Mouse (Mus musculus) erythroblast, embryonic 14.5 days (primary cell): Measurements from ENCODE around the gene Insyn1.

ENCODE experiments used
- GATA1 ChIP-seq: IDR thresholded peaks from 2 replicates; pipeline ENCODE4 v1.6.1; 2012; ENCODE audit warnings: low read length, inconsistent platforms, mixed read lengths
- TAL1 ChIP-seq: IDR thresholded peaks from 3 replicates; pipeline ENCODE4 v1.6.1; 2012; ENCODE audit warnings: low read length, inconsistent platforms, mixed read lengths

DNA sequence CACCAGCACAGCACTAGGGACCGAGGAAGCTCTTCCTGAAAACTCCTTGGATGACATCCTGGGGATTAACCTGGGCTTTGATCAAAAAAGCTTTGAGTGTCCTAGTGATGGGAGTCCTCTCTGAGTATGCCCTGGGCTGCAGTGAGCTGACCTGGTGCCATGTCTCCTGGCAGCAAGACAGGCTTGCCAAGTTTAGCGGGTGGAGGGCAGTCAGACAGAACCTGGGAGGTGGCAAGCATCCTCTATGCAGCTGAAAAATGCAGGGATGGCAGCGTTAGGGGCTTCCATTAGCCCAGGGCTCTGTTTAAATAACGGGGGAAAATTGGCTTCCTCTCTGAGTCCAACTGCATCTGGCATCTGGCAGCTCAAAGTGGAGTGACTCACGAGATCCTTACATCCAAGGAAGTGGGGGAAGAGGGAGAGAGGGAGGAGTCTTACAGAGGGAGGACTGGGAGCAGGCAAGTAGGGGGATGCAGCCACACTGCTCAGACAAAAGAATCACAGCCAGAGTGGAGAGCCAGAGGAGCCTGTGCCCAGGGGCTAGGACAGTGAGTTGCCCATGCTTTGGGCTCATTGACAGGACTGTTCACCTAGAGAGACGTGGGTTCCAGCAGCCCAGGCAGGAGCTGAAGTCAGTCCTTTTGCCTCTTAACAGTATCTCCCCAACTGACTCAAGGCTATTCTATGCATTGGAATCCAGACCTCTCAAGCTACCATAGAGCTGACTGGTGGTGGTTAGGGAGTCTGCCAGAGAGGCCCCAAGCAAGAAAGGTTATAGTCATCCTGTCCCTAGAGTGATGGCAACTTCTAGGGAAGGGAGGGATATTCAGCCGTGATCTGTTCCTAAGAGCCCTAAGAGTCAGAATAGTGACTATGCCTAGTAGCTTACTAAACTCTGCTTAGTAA is 46.0 kb upstream of the Insyn1 start:
- TF ChIP-seq TAL1, result no peak
- no peak for TF ChIP-seq GATA1
